Mouse (Mus musculus) CD4-positive, CD25-positive, alpha-beta regulatory T cell, adult 4 months (primary cell): ENCODE measurements at regions not wholly inside any gene's neighbourhood (a gene's known extent, or its start where the extent isn't known, plus 50 kb on each side); places are given as distances from the start of the nearest gene placed in this dataset.

Source experiments
- ATAC-seq: one replicate; pipeline ENCODE4 v1.8.0; 2017

- ATAC-seq, result no peak
Observed at GRCm38 (mm10) chr2:159401421-159402100, 607.0 kb downstream of the Dhx35 start.

- ATAC-seq, result no peak
Observed at GRCm38 (mm10) chr2:159404940-159405339, 610.3 kb downstream of the Dhx35 start.

- ATAC-seq, result no peak
Observed at GRCm38 (mm10) chr2:159414599-159414998, 620.0 kb downstream of the Dhx35 start.

GRCm38 (mm10) chr2:159418371-159418940, 623.8 kb downstream of the Dhx35 start:
- no peak for ATAC-seq

GRCm38 (mm10) chr2:159422281-159422937, 627.8 kb downstream of the Dhx35 start:
- ATAC-seq, result no peak

GRCm38 (mm10) chr2:159428201-159428600, 633.6 kb downstream of the Dhx35 start:
- no peak for ATAC-seq

- ATAC-seq, result no peak
Observed at GRCm38 (mm10) chr2:159430577-159431329, 636.1 kb downstream of the Dhx35 start.

GRCm38 (mm10) chr2:159438961-159439360, 644.4 kb downstream of the Dhx35 start:
- no peak for ATAC-seq

- no peak for ATAC-seq
Observed at GRCm38 (mm10) chr2:159443581-159443980, 649.0 kb downstream of the Dhx35 start.

GRCm38 (mm10) chr2:159446434-159446833, 651.8 kb downstream of the Dhx35 start:
- ATAC-seq, result no peak

GRCm38 (mm10) chr2:159446886-159447285, 652.3 kb downstream of the Dhx35 start:
- ATAC-seq, result no peak

- no peak for ATAC-seq
Observed at GRCm38 (mm10) chr2:159448976-159449375, 654.4 kb downstream of the Dhx35 start.

- no peak for ATAC-seq
Observed at GRCm38 (mm10) chr2:159451439-159451838, 656.8 kb downstream of the Dhx35 start.

GRCm38 (mm10) chr2:159481399-159482080, 686.9 kb downstream of the Dhx35 start:
- no peak for ATAC-seq

GRCm38 (mm10) chr2:159491090-159491489, 696.5 kb downstream of the Dhx35 start:
- ATAC-seq, result no peak

- ATAC-seq, result no peak
Observed at GRCm38 (mm10) chr2:159498691-159499090, 704.1 kb downstream of the Dhx35 start.

GRCm38 (mm10) chr2:159501039-159501438, 706.4 kb downstream of the Dhx35 start:
- no peak for ATAC-seq

GRCm38 (mm10) chr2:159519066-159519465, 724.5 kb downstream of the Dhx35 start:
- no peak for ATAC-seq

- ATAC-seq, result no peak
Observed at GRCm38 (mm10) chr2:159523739-159524138, 729.1 kb downstream of the Dhx35 start.

- no peak for ATAC-seq
Observed at GRCm38 (mm10) chr2:159534951-159535350, 740.3 kb downstream of the Dhx35 start.

- ATAC-seq, result no peak
Observed at GRCm38 (mm10) chr2:159539261-159539660, 744.7 kb downstream of the Dhx35 start.

GRCm38 (mm10) chr2:159557567-159557966, 763.0 kb downstream of the Dhx35 start:
- ATAC-seq, result no peak

- ATAC-seq, result no peak
Observed at GRCm38 (mm10) chr2:159565255-159565654, 768.7 kb downstream of the Gm826 start.
